Mouse (Mus musculus) testis, postnatal 14 days (tissue): ENCODE results near the gene Klhl26.

Experiments used
- DNase-seq: peaks from one replicate; pipeline ENCODE4 v3.0.0; 2021; ENCODE audit warnings: low spot score

The Klhl26 gene

GRCm38 (mm10) chr8:70445988-70446387 is 30.8 kb downstream of the Klhl26 start:
- no peak for DNase-seq

GRCm38 (mm10) chr8:70443326-70443725 is 33.4 kb downstream of the Klhl26 start:
- DNase-seq = no peak

GRCm38 (mm10) chr8:70441565-70441964 is 35.2 kb downstream of the Klhl26 start:
- no peak for DNase-seq

- DNase-seq = no peak
Observed at GRCm38 (mm10) chr8:70440246-70440645, 36.5 kb downstream of the Klhl26 start.

- no peak for DNase-seq
Observed at GRCm38 (mm10) chr8:70439848-70440179, 37.0 kb downstream of the Klhl26 start.

GRCm38 (mm10) chr8:70439055-70439847 is 37.5 kb downstream of the Klhl26 start, which contains the start of gene Crtc1:
Gene Crtc1 (minus strand): TSS chr8:70439579.
- peak; percentile 95 for DNase-seq

GRCm38 (mm10) chr8:70438423-70438822 is 38.3 kb downstream of the Klhl26 start:
- DNase-seq = no peak

- DNase-seq = no peak
Observed at GRCm38 (mm10) chr8:70435156-70435555, 41.6 kb downstream of the Klhl26 start.

- no peak for DNase-seq
Observed at GRCm38 (mm10) chr8:70432991-70433536, 43.7 kb downstream of the Klhl26 start.

- DNase-seq = no peak
Observed at GRCm38 (mm10) chr8:70431213-70431612, 45.6 kb downstream of the Klhl26 start.

- DNase-seq = no peak
Observed at GRCm38 (mm10) chr8:70426300-70426907, 50.4 kb downstream of the Klhl26 start.

GRCm38 (mm10) chr8:70422722-70423121 is 54.0 kb downstream of the Klhl26 start:
- DNase-seq = no peak

GRCm38 (mm10) chr8:70421349-70422104 is 55.2 kb downstream of the Klhl26 start:
- DNase-seq = no peak

- no peak for DNase-seq
Observed at GRCm38 (mm10) chr8:70419879-70420643, 56.7 kb downstream of the Klhl26 start.

- peak; percentile 82 for DNase-seq
Observed at GRCm38 (mm10) chr8:70418954-70419353, 57.8 kb downstream of the Klhl26 start.

- peak; percentile 35 for DNase-seq
Observed at GRCm38 (mm10) chr8:70417914-70418313, 58.9 kb downstream of the Klhl26 start.

- DNase-seq = no peak
Observed at GRCm38 (mm10) chr8:70416941-70417340, 59.8 kb downstream of the Klhl26 start.

- DNase-seq = peak; percentile 81
Observed at GRCm38 (mm10) chr8:70415540-70416451, 61.0 kb downstream of the Klhl26 start.

GRCm38 (mm10) chr8:70414310-70414946 is 62.3 kb downstream of the Klhl26 start:
- DNase-seq = no peak

- no peak for DNase-seq
Observed at GRCm38 (mm10) chr8:70410281-70410680, 66.5 kb downstream of the Klhl26 start.
